Mouse (Mus musculus) lung, adult 2 months (tissue): Measurements from ENCODE around the gene Nbeal2. TPM values are rescaled to one million over a fixed set of nuclear protein-coding genes. Genes with fewer than 3 reads are reported as not detected.

Experiments used
- DNase-seq: peaks from one replicate; pipeline ENCODE4 v3.0.0; 2022
- H3K4me1 ChIP-seq: fragments of 200-500 bp; 2 replicates; pipeline ENCODE4 v1.6.1; 2011; ENCODE audit warnings: low read length; ENCODE audit not compliant: control insufficient read depth, insufficient read depth
- H3K4me3 ChIP-seq: fragments of 200-500 bp; replicated peaks from 2 replicates; pipeline ENCODE3; 2011; ENCODE audit warnings: low read depth, mild to moderate bottlenecking, control low read depth, low read length; ENCODE audit errors: extremely low read depth
- CTCF ChIP-seq: fragments of 200-500 bp; IDR thresholded peaks from 2 replicates; pipeline ENCODE4 v1.5.1; 2011; ENCODE audit warnings: mild to moderate bottlenecking, low read length, control low read depth; ENCODE audit not compliant: insufficient read depth
- POLR2A ChIP-seq: fragments of 200-500 bp; IDR thresholded peaks from 2 replicates; pipeline ENCODE4 v1.6.1; 2011; ENCODE audit warnings: low read depth, mild to moderate bottlenecking, control low read depth, low read length, borderline replicate concordance; ENCODE audit errors: extremely low read depth
- WGBS: fragments of 180-500 bp; shearing (Covaris S2); methylation state at CpG from one replicate; pipeline ENCODE4 v1.1.7; 2018; 5-methylcytosine and 5-hydroxymethylcytosine counted together
- polyA plus RNA-seq: library from polyadenylated mRNA; depleted of rRNA; stranded (reverse); fragments of >200 nt; gene quantifications from 2 replicates; pipeline ENCODE4 v1.2.3, GENCODE M21; 2012; rRNA removed

The Nbeal2 gene
- 58.4 and 66.4 TPM in 2 replicates for polyA plus RNA-seq

GRCm38 (mm10) chr9:110653655-110654461 is at the start of gene Nbeal2:
Gene Nbeal2 (minus strand): TSS chr9:110654161.
- DNase-seq, result peak; percentile 93
- peak within 1 kb of the TSS; percentile 69 for H3K4me3 ChIP-seq
- H3K4me1 ChIP-seq, result peaks cover 22% of the 10 kb centered on the region
- 0 out of 2 replicates have a peak, but pooled peaks have one; percentile 15 for TF ChIP-seq POLR2A
- TF ChIP-seq CTCF, result no peak
- WGBS, result under 1% methylated on average over 75 of the region's 75 CpGs

GRCm38 (mm10) chr9:110702848-110703247 is 48.9 kb upstream of the Nbeal2 start:
- TF ChIP-seq POLR2A, result no peak
- no peak for TF ChIP-seq CTCF
- DNase-seq, result no peak
- whole genome bisulfite sequencing, result 55% methylated on average over 1 of the region's 1 CpGs
- no peak overlapping the region for H3K4me3 ChIP-seq
- no peaks in the 10 kb centered on the region for H3K4me1 ChIP-seq

- H3K4me3 ChIP-seq, result no peak overlapping the region
- no peak for DNase-seq
- peaks cover 6% of the 10 kb centered on the region; the same call in 1 of the 2 replicates for H3K4me1 ChIP-seq
- no peak for TF ChIP-seq POLR2A
- no peak for TF ChIP-seq CTCF
- 78% methylated on average over 12 of the region's 12 CpGs for WGBS
These were observed 47.4 kb upstream of the Nbeal2 start for GRCm38 (mm10) chr9:110701114-110702032.

DNA sequence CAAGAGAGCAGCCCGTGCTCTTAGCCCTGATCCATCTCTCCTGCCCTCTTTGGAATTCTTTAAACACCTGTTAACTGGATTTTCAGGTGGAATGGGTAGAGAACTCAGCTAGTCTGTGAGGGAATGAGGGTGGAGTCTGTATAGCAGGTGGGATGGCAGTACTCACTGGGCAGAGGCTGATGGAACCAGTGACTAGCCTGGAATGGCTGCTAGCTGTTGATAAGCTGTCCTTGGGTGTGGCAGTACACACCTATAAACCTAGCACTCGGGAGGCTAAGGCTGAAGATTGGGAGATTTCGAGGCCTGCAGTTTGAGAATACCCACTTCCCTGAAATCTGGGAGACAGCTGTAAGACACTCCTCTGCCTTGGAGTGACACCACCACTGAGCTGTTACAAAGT is 45.6 kb upstream of the Nbeal2 start:
- no peak for DNase-seq
- Histone ChIP-seq H3K4me1 (peaks cover 6% of the 10 kb centered on the region; the same call in 1 of the 2 replicates), H3K4me3 (no peak overlapping the region)
- TF ChIP-seq POLR2A, result no peak
- no peak for TF ChIP-seq CTCF
- 75% methylated on average over 3 of the region's 3 CpGs for WGBS

- Histone ChIP-seq H3K4me1 (peaks cover 6% of the 10 kb centered on the region; the same call in 1 of the 2 replicates), H3K4me3 (no peak overlapping the region)
- TF ChIP-seq POLR2A, result no peak
- no peak for TF ChIP-seq CTCF
- no peak for DNase-seq
- 51% methylated on average over 3 of the region's 3 CpGs for WGBS
These were observed 43.5 kb upstream of the Nbeal2 start for GRCm38 (mm10) chr9:110697465-110697864.

DNA sequence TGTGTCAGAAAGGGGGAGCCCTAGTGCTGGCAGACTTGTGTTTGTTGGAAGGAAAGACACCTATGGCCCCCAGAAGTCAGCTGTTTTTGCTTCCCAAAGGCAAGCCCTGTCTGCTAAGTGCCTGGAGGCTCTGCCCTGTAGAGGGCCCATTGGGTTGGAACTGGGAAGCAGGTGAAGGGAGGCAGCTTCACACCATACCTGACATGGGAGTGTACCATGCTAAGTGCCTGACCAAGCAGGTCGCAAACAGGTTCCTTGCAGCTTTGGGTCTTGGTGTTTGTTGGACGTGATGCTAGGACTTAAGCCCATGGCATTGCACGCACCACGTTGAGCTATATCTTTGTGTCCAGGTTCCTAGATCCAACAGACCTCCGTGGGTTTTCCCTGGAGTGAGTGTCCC is 42.5 kb upstream of the Nbeal2 start:
- TF ChIP-seq POLR2A (no peak), CTCF (no peak)
- Histone ChIP-seq H3K4me1 (peaks cover 6% of the 10 kb centered on the region; the same call in 1 of the 2 replicates), H3K4me3 (no peak overlapping the region)
- no peak for DNase-seq
- WGBS, result 81% methylated on average over 5 of the region's 5 CpGs

DNA sequence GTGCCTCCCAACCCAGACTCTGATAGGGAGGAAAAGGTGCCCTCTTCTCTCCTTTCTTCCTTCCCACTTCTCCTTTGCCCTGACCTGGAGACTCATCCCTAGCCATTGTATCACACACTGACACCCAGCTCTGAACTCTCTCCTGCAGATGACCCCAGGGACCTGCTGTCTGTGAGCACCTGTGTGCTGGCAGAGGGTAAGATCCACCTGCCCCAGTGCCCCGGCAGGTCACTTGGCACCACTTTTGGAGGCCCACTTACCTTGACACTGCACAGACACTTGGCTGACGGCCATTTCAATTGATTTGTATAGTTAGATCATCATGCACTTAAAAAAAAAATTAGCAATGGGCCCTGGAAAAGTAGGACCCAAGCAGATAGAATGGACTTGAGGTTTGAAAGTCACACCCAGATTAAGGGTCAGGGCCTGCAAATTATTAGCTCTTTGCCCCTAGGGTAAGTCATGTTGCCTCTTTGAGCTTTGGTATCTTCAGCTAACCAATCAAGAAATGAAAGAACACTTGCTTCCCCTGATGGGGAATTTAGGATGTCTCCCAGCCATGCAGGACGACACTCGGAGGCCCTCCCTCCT is 41.3 kb upstream of the Nbeal2 start:
- H3K4me1 ChIP-seq, result peaks cover 6% of the 10 kb centered on the region
- TF ChIP-seq POLR2A (no peak), CTCF (no peak)
- DNase-seq, result no peak
- H3K4me3 ChIP-seq, result no peak overlapping the region
- 82% methylated on average over 4 of the region's 4 CpGs for WGBS

GRCm38 (mm10) chr9:110689261-110689779 is 35.4 kb upstream of the Nbeal2 start:
- TF ChIP-seq POLR2A, result no peak
- 72% methylated on average over 8 of the region's 8 CpGs for WGBS
- peak; percentile 66 for DNase-seq

DNA sequence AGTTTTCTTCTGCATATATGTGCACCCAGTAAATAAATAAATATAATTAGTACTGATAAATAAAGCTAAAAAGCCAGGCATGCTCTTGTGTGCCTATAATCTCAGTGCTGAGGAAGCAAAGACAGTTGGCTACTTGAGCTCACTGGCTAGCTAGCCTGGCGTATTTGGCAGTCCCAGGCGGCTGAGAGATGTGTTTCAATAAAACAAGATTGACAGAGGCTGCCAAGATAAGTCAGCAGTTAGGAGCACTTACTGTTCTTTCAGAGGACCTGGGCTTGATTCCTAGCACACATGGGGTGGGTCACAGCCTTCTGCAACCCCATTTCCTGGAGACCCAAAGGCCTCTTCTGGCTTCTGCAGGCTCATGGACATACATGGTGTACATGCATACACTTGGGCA is 33.9 kb upstream of the Nbeal2 start:
- 65% methylated on average over 2 of the region's 2 CpGs for WGBS
- Histone ChIP-seq H3K4me3 (no peak overlapping the region), H3K4me1 (peaks cover 39% of the 10 kb centered on the region)
- TF ChIP-seq CTCF (no peak), POLR2A (no peak)
- no peak for DNase-seq

More at GRCm38 (mm10) chr9:110689261-110689779, 35.4 kb upstream of the Nbeal2 start:
- Histone ChIP-seq H3K4me1 (peaks cover 25% of the 10 kb centered on the region), H3K4me3 (no peak overlapping the region)
